Mouse (Mus musculus) intestine, embryonic 14.5 days (tissue): ENCODE measurements around the gene Rbpj. TPM values are rescaled to one million over a fixed set of nuclear protein-coding genes. Genes with fewer than 3 reads are reported as not detected.
A peak's percentile ranks its signal among the peaks of the same experiment; 100 is the strongest.
"Not testable (repeated sequence)": the region's sequence is repeated elsewhere in the genome, so short reads cannot be mapped to it uniquely, and the experiment has no call there.

Source experiments
- ATAC-seq: fragments of 200-750 bp; cut with Nextera tagmentation; replicated peaks from 2 replicates; pipeline ENCODE4 v1.8.0; 2017; ENCODE audit warnings: low read depth, moderate number of reproducible peaks, moderate TSS enrichment, moderate library complexity; ENCODE audit not compliant: low FRiP score, low TSS enrichment
- DNase-seq: peaks from one replicate; pipeline ENCODE4 v3.0.0-alpha.2; 2018; ENCODE audit warnings: low spot score
- H3K27ac ChIP-seq: fragments of 300-500 bp; sonication (generic); 2 replicates; pipeline ENCODE4 v1.5.1; 2014; ENCODE audit warnings: low read depth, mild to moderate bottlenecking, control low read depth
- H3K27me3 ChIP-seq: fragments of 300-500 bp; sonication (generic); replicated peaks from 2 replicates; pipeline ENCODE4 v1.6.1; 2014; ENCODE audit warnings: low read length, control low read depth; ENCODE audit not compliant: control insufficient read depth, insufficient read depth
- H3K36me3 ChIP-seq: fragments of 300-500 bp; sonication (generic); 2 replicates; pipeline ENCODE4 v1.6.1; 2014; ENCODE audit warnings: low read length, control low read depth; ENCODE audit not compliant: control insufficient read depth, insufficient read depth
- H3K4me1 ChIP-seq: fragments of 300-500 bp; sonication (generic); replicated peaks from 2 replicates; pipeline ENCODE4 v1.6.1; 2014; ENCODE audit warnings: low read length, control low read depth, mixed read lengths; ENCODE audit not compliant: control insufficient read depth, insufficient read depth
- H3K4me2 ChIP-seq: fragments of 300-500 bp; sonication (generic); 2 replicates; pipeline ENCODE4 v1.6.1; 2014; ENCODE audit warnings: low read length
- H3K4me3 ChIP-seq: fragments of 300-500 bp; sonication (generic); 2 replicates; pipeline ENCODE4 v1.5.1; 2014; ENCODE audit warnings: low read depth, low read length, control low read depth, mixed read lengths
- H3K9ac ChIP-seq: fragments of 300-500 bp; sonication (generic); 2 replicates; pipeline ENCODE4 v1.6.1; 2014; ENCODE audit warnings: mild to moderate bottlenecking, low read length
- H3K9me3 ChIP-seq: fragments of 300-500 bp; sonication (generic); 2 replicates; pipeline ENCODE4 v1.6.1; 2016; ENCODE audit warnings: low read length, control low read depth; ENCODE audit not compliant: control insufficient read depth
- WGBS: fragments of 180-500 bp; shearing (Covaris S2); extraction: QIAGEN DNeasy Blood & Tissue Kit; methylation state at CpG from one replicate; pipeline ENCODE4 v1.1.7; 2014; 5-methylcytosine and 5-hydroxymethylcytosine counted together
- polyA plus RNA-seq: library from polyadenylated mRNA; unstranded; fragments of >200 nt; fragmentation: Nextera tagmentation; extraction: Ambion mirVana; gene quantifications from 2 replicates; pipeline ENCODE4 v1.2.1, GENCODE M21; 2014

Gene Rbpj
- polyA plus RNA-seq, 1 experiment from 2014 or later = 39.3 TPM

- peak; percentile 76; the same call in 1 of the 2 replicates for ATAC-seq
- no peaks in the 10 kb centered on the region for H3K27me3 ChIP-seq
- H3K9me3 ChIP-seq = no peaks in the 10 kb centered on the region
- no peak overlapping the region for H3K4me2 ChIP-seq
- 79% methylated on average over 6 of the region's 6 CpGs for WGBS
- H3K4me3 ChIP-seq = no peak overlapping the region
- no peak overlapping the region for H3K9ac ChIP-seq
- no peaks in the 10 kb centered on the region for H3K4me1 ChIP-seq
- DNase-seq = no peak
- H3K27ac ChIP-seq = no peak overlapping the region
- peaks cover 13% of the 10 kb centered on the region; the same call in 1 of the 2 replicates for H3K36me3 ChIP-seq
These were observed 192.0 kb downstream of the Rbpj start for GRCm38 (mm10) chr5:53657925-53658324.

GRCm38 (mm10) chr5:53661508-53661907 lies 195.6 kb downstream of the Rbpj start:
- no peak overlapping the region for H3K4me2 ChIP-seq
- no peaks in the 10 kb centered on the region for H3K27me3 ChIP-seq
- WGBS = 82% methylated on average over 2 of the region's 2 CpGs
- H3K4me1 ChIP-seq = no peaks in the 10 kb centered on the region
- no peak overlapping the region for H3K27ac ChIP-seq
- 0 out of 2 replicates have a peak, but pooled peaks cover 5% of the 10 kb centered on the region for H3K36me3 ChIP-seq
- H3K4me3 ChIP-seq = no peak overlapping the region
- H3K9me3 ChIP-seq = no peaks in the 10 kb centered on the region
- ATAC-seq (no peak), DNase-seq (no peak)
- H3K9ac ChIP-seq = no peak overlapping the region

GRCm38 (mm10) chr5:53662413-53662812 lies 196.5 kb downstream of the Rbpj start:
- Histone ChIP-seq H3K9ac (no peak overlapping the region), H3K36me3 (no peaks in the 10 kb centered on the region), H3K9me3 (no peaks in the 10 kb centered on the region), H3K27me3 (no peaks in the 10 kb centered on the region), H3K4me2 (no peak overlapping the region), H3K4me1 (no peaks in the 10 kb centered on the region), H3K27ac (no peak overlapping the region), H3K4me3 (no peak overlapping the region)
- ATAC-seq (no peak), DNase-seq (no peak)
- WGBS = 47% methylated on average over 1 of the region's 1 CpGs

- DNase-seq (peak; percentile 32), ATAC-seq (no peak)
- H3K36me3 ChIP-seq = no peaks in the 10 kb centered on the region
- no peaks in the 10 kb centered on the region for H3K27me3 ChIP-seq
- no peak overlapping the region for H3K4me3 ChIP-seq
- no peak overlapping the region for H3K4me2 ChIP-seq
- H3K9me3 ChIP-seq = no peaks in the 10 kb centered on the region
- no peak overlapping the region for H3K9ac ChIP-seq
- H3K27ac ChIP-seq = no peak overlapping the region
- H3K4me1 ChIP-seq = no peaks in the 10 kb centered on the region
These were observed 197.7 kb downstream of the Rbpj start for GRCm38 (mm10) chr5:53663665-53664064.

GRCm38 (mm10) chr5:53668021-53668420 lies 202.1 kb downstream of the Rbpj start:
- H3K4me3 ChIP-seq = no peak overlapping the region
- no peak for DNase-seq
- H3K4me1 ChIP-seq = no peaks in the 10 kb centered on the region
- no peak overlapping the region for H3K27ac ChIP-seq
- 75% methylated on average over 5 of the region's 5 CpGs for WGBS
- H3K9ac ChIP-seq = no peak overlapping the region
- no peak overlapping the region for H3K4me2 ChIP-seq
- ATAC-seq = no peak
- no peaks in the 10 kb centered on the region for H3K9me3 ChIP-seq
- H3K36me3 ChIP-seq = no peaks in the 10 kb centered on the region
- H3K27me3 ChIP-seq = no peaks in the 10 kb centered on the region

GRCm38 (mm10) chr5:53670321-53670938 lies 204.5 kb downstream of the Rbpj start:
- no peak for DNase-seq
- Histone ChIP-seq H3K4me2 (no peak overlapping the region), H3K36me3 (no peaks in the 10 kb centered on the region), H3K27me3 (no peaks in the 10 kb centered on the region), H3K27ac (no peak overlapping the region), H3K9me3 (no peaks in the 10 kb centered on the region), H3K9ac (no peak overlapping the region), H3K4me3 (no peak overlapping the region), H3K4me1 (no peaks in the 10 kb centered on the region)
- 84% methylated on average over 10 of the region's 10 CpGs for WGBS
- ATAC-seq = no peak

- H3K9me3 ChIP-seq = no peaks in the 10 kb centered on the region
- H3K9ac ChIP-seq = no peak overlapping the region
- no peaks in the 10 kb centered on the region for H3K27me3 ChIP-seq
- no peaks in the 10 kb centered on the region for H3K4me1 ChIP-seq
- DNase-seq (no peak), ATAC-seq (no peak)
- H3K4me3 ChIP-seq = no peak overlapping the region
- no peak overlapping the region for H3K4me2 ChIP-seq
- no peak overlapping the region for H3K27ac ChIP-seq
- WGBS = 76% methylated on average over 4 of the region's 4 CpGs
- H3K36me3 ChIP-seq = no peaks in the 10 kb centered on the region
These were observed 205.6 kb downstream of the Rbpj start for GRCm38 (mm10) chr5:53671507-53671906.

GRCm38 (mm10) chr5:53672352-53672751 lies 206.4 kb downstream of the Rbpj start:
- Histone ChIP-seq H3K4me3 (no peak overlapping the region), H3K27me3 (no peaks in the 10 kb centered on the region), H3K36me3 (no peaks in the 10 kb centered on the region), H3K9me3 (no peaks in the 10 kb centered on the region), H3K27ac (no peak overlapping the region), H3K4me2 (no peak overlapping the region), H3K9ac (no peak overlapping the region), H3K4me1 (no peaks in the 10 kb centered on the region)
- peak; percentile 37; the same call in 1 of the 2 replicates for ATAC-seq
- 22% methylated on average over 5 of the region's 5 CpGs for WGBS
- DNase-seq = peak; percentile 83

GRCm38 (mm10) chr5:53673493-53674150 lies 207.7 kb downstream of the Rbpj start:
- H3K9ac ChIP-seq, H3K36me3 ChIP-seq, H3K4me1 ChIP-seq, H3K4me3 ChIP-seq, H3K4me2 ChIP-seq, H3K27me3 ChIP-seq, ATAC-seq, H3K9me3 ChIP-seq, H3K27ac ChIP-seq, DNase-seq: not testable (repeated sequence)
- WGBS = 83% methylated on average over 6 of the region's 6 CpGs
